In the genomic region with DNA sequence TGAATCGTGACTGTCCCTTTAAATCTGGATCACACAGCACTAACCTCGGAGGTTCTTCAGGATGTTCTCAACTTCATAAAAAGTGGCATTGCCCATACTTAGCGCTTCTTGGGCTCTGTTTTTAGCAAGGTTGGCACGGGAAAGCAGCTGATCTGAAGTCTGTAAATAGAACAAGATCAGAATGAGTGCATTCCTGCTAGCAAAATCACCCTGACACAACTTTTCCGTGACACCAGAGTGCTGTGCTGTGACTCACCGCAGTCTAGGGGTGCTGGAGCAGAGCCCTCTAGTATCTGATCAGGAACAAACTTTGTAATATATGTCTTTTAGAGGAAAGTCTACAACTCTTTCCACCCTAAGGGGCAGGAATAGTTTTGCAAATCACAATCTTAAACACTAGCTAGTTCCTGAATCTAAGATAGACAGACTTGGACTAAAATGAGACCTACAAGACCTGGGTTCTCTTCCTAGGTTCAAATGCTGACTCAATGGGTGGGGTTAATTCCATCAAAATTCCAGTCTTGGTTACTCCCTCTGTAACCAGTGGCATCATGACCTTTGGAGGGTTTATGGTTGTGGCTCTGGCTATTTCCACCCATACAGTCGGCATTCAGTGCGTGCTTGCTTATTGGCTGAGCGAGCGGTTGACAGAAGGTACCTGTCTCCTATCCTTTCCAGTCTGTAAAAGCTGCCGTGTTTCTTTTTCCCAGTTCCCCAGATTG, we compare ENCODE assay signal across 11 mouse cellular contexts. TPM values are rescaled to one million over a fixed set of nuclear protein-coding genes. Genes with fewer than 3 reads are reported as not detected.
A peak's percentile ranks its signal among the peaks of the same experiment; 100 is the strongest.
DNase-seq lines count a peak whose midpoint lies in the region; ATAC-seq and TF ChIP-seq lines count a peak whose summit lies in the region.
"Had no signal": no experiment of that assay in that cellular context is flagged by ENCODE, and none has a peak within 500 bp of the region (broad histone marks: within the 10 kb centered on the region; RNA-seq: fewer than 3 reads in every experiment).

No protein-coding gene starts in this region.

- no peaks in the 10 kb centered on the region for H3K27me3 ChIP-seq in heart, embryonic 13.5 days (replicated peaks)
- no peaks in the 10 kb centered on the region for H3K27me3 ChIP-seq in kidney, adult 2 months (replicated peaks; ENCODE audit: control insufficient read depth, insufficient read depth, low read length)

- peak overlapping the region; percentile 7; the same call in 1 of the 2 replicates for H3K4me2 ChIP-seq in heart, embryonic 13.5 days
- H3K4me2 ChIP-seq: liver, embryonic 13.5 days had no signal

- TF ChIP-seq POLR2A in kidney, adult 2 months (IDR thresholded peaks at IDR 0.05; ENCODE audit: low read depth, low read length) = no peak

- no peak for TF ChIP-seq CTCF in kidney, adult 2 months (conservative IDR thresholded peaks at IDR 0.05; ENCODE audit: insufficient read depth, insufficient read length, low read depth, low read length)

- no peak overlapping the region; the same call in 1 of the 2 replicates for H3K9ac ChIP-seq in heart, embryonic 13.5 days
- H3K9ac ChIP-seq: liver, embryonic 13.5 days had no signal

- WGBS in heart, embryonic 13.5 days = 52% methylated on average over 11 of the region's 11 CpGs
- 77% methylated on average over 11 of the region's 11 CpGs for WGBS in kidney, adult 2 months

- H3K36me3 ChIP-seq in heart, embryonic 13.5 days = no peaks in the 10 kb centered on the region
- H3K36me3 ChIP-seq in kidney, adult 2 months (ENCODE audit: control insufficient read depth, insufficient read depth, low read length) = no peaks in the 10 kb centered on the region
- H3K36me3 ChIP-seq: liver, embryonic 13.5 days had no signal

- DNase-seq in frontal cortex, adult 2 months (ENCODE audit: extremely low spot score in 1 of 2, low spot score in 1 of 2) = peak; percentile 44 to 62
- DNase-seq in frontal cortex, postnatal 10 days (ENCODE audit: low spot score in 2 of 2) = no peak
- peak; percentile 69 for DNase-seq in adrenal gland, postnatal 10 days
- peak; percentile 73 for DNase-seq in skeletal muscle tissue, adult 2 months (ENCODE audit: low read depth, low spot score)
- no peak for DNase-seq in ovary, postnatal 14 days (ENCODE audit: low spot score)
- DNase-seq in left cerebral cortex, postnatal 4 days = no peak
- no peak for DNase-seq in kidney, adult 2 months
- DNase-seq: cerebellum, adult 11 months; liver, embryonic 13.5 days had no signal

- no peak overlapping the region for H3K4me3 ChIP-seq in heart, embryonic 13.5 days
- no peak overlapping the region for H3K4me3 ChIP-seq in kidney, adult 2 months (ENCODE audit: insufficient read depth, low read depth, low read length)
- H3K4me3 ChIP-seq: liver, embryonic 13.5 days had no signal

- intact Hi-C loops in left cerebral cortex, postnatal 4 days (cut with DNase I) = no loop called here

- peak overlapping the region; percentile 81 for H3K27ac ChIP-seq in heart, embryonic 13.5 days (replicated peaks)
- no peak overlapping the region for H3K27ac ChIP-seq in kidney, adult 2 months (ENCODE audit: insufficient read depth, low read depth, low read length)
- H3K27ac ChIP-seq: liver, embryonic 13.5 days had no signal

- no peaks in the 10 kb centered on the region for H3K9me3 ChIP-seq in heart, embryonic 13.5 days
- H3K9me3 ChIP-seq: liver, embryonic 13.5 days had no signal

- peaks cover 77% of the 10 kb centered on the region for H3K4me1 ChIP-seq in heart, embryonic 13.5 days
- H3K4me1 ChIP-seq in kidney, adult 2 months (ENCODE audit: control insufficient read depth, insufficient read depth, low read length) = no peaks in the 10 kb centered on the region

- ATAC-seq in heart, embryonic 13.5 days (ENCODE audit: extremely low read depth, insufficient number of reproducible peaks, low FRiP score, low TSS enrichment) = no peak
- ATAC-seq: forebrain, embryonic 16.5 days had no signal

RNA-seq across cellular contexts. Expression of a gene that starts 56.1 kb away (rescaled TPM):
- polyA plus RNA-seq in frontal cortex, adult 2 months (2012; rRNA removed) = 3.2 and 4.9 TPM in 2 replicates
- 1 to 10 TPM; 1.9 to 3.2 TPM for total RNA-seq in adrenal gland, postnatal 10 days (2021)
- polyA plus RNA-seq in heart, embryonic 13.5 days (2015; fragmentation: Nextera tagmentation; extraction: Ambion mirVana) = 10.0 and 10.4 TPM in 2 replicates
- total RNA-seq in left cerebral cortex, postnatal 4 days (2021) = 1 to 10 TPM; 2.9 to 3.4 TPM
- 7.0 TPM in 2 replicates for polyA plus RNA-seq in kidney, adult 2 months (2012; rRNA removed)

Comparison
In these comparisons a context has a peak if more than half of its experiments do, and no peak if none do; other contexts are left out.
1. DNase-seq: peak in frontal cortex, adult 2 months (2 of 2), adrenal gland, postnatal 10 days (single experiment) and skeletal muscle tissue, adult 2 months (single experiment); none in frontal cortex, postnatal 10 days (0 of 2), ovary, postnatal 14 days (single experiment), left cerebral cortex, postnatal 4 days (single experiment) and kidney, adult 2 months (single experiment).